Mouse (Mus musculus): Measurements from ENCODE around the gene Qrfp. TPM values are rescaled to one million over a fixed set of nuclear protein-coding genes. Genes with fewer than 3 reads are reported as not detected.

Gene Qrfp
- total RNA-seq, 2 experiments from 2014 or later = not detected

DNA sequence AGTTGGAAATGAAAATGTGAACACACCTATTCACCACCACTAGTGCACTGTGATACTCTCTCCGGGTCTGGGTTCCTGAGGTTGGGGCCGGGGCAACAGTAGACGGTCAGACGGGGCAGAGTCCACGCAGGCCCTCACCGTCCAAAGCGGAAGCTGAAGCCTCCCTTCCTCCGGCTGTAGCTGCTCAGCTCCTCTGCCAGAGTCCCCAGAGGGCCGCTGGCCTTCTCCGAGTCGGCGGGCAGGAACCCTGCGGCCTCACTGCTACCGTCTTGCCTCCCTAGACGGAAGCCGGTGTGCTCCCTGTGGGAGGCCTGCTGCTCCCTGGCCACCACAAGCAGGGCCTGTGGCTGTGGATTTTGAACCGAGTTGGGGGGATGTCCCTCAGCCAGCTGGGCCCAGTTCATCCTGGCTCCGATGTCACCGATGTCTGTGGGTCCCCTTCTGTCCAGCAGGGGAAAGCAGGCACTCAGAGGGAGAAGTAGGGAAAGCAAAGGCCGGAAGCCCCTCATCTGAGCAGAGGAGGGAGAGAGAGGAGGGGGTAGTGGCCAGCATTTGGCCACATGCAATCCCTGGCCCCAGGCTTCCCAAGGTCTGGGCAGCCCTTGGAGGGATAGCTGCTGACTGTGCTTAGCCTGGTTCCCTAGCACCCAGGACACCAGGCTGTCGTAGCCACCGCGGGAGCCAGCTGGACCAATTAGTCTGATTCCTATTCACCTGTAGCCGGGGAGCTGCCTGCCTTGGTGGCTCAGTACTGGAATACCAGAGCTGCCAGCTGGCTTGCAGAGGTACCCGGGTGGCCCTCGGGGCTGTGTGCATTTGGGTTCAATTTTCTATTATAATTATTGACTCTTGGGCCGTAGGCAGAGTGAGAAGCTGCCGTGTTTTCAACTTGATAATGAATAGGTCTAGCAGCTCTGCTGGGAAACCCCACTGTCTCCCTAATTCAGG is 1.7 kb downstream of the Qrfp start:
- no peak overlapping the region for H3K4me3 ChIP-seq
- intact Hi-C loops (cut with DNase I) = no loop called here
- no peak for DNase-seq
- TF ChIP-seq CTCF (IDR thresholded peaks at IDR 0.05) = no peak
- no peak overlapping the region for H3K27ac ChIP-seq

DNA sequence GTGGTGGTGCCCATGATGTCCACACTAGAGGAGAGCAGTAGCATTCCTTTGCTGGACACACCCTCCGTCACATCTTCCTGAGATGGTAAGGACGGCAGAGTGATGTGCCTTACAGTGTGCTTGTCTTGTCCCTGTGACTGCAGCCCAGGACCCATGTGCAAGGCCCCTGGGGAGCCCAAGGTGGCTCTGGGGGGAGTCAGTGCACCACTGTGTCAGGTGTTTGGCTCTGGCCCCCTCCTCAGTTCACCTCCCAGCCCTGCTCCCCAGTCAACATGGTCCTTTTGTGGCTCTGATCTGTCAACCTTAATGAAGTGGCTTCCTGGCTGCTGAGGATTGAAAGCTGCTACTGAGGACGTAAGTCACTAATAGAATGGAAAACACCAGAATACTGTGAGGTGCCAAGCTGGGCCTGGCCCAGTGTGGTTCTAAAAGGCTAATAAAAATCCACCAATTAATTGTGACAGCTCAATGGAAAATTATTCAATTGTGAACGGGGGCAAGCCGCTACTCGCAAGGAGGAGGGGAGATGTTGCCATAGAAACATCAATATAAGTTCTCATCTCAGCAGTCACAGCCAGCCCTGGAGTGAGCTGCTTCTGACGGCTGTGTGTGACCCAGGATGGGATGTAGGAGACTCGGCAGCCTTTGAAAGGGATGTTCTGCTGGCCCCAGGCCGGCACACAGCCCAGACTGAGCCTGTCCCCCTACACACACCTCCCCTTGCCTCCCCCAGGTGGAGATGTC is 3.6 kb downstream of the Qrfp start:
- Histone ChIP-seq H3K4me3 (no peak overlapping the region), H3K27ac (no peak overlapping the region)
- no peak for TF ChIP-seq CTCF (IDR thresholded peaks at IDR 0.05)
- DNase-seq = no peak
- intact Hi-C loops (cut with DNase I) = no loop called here

DNA sequence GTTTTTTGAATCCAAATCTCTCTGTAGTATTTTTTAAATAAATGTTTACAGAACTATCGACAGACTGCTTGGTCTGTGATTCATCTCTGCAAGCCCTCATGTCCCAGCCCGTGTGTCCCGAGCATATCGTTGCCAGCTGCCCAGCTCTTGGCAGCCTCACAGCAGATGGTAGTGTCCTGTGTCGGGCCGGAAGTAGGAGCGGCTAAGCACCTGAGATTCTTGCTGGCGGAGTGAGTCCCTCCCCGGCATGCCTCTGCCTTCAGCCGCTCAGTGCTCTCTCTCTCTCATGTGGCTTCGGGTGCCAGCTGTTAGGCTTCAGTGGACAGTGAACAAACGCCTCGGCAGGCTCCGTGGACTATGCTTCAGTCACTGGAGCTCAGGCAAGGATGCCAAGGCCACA is 6.9 kb downstream of the Qrfp start:
- Histone ChIP-seq H3K27ac (no peak overlapping the region), H3K4me3 (no peak overlapping the region)
- TF ChIP-seq CTCF (IDR thresholded peaks at IDR 0.05) = no peak
- intact Hi-C loops (cut with DNase I) = no loop called here
- DNase-seq = no peak

DNA sequence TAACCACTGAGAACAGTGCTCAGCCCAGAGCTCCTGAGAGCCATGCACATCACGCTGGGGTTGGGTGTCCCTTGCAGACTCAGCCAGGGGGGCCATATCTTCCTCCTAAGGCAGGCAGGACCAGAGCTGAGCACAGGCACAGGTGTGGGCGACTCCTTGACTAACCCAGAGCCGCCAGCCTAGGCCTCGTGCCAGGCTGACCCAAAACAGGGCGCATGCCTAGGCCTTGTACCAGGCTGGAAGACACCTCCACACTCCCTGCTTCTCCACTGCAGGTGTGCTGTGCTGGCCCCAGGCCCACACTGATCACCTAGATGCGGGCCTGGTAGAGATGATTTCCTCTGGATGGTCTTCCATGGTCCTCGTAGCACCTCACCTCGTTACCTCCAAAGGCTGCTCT is 7.6 kb downstream of the Qrfp start:
- no peak overlapping the region for H3K27ac ChIP-seq
- H3K4me3 ChIP-seq = no peak overlapping the region
- intact Hi-C loops (cut with DNase I) = no loop called here
- no peak for DNase-seq
- no peak for TF ChIP-seq CTCF (IDR thresholded peaks at IDR 0.05)

DNA sequence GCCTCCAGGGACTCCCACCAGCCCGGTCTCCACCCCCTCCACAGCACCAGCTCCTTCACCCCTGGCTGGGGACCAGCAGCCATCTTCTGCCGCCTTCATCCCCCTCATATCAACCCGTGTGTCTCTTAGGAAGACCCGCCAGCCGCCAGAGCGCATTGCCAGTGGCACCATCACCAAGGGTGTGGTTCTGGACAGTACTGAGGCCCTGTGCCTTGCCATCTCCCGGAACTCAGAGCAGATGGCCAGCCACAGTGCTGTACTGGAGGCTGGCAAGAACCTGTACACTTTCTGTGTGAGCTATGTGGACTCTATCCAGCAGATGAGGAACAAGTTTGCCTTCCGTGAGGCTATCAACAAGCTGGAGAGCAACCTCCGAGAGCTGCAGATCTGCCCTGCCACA is 9.0 kb downstream of the Qrfp start:
- peak; percentile 48 for DNase-seq
- intact Hi-C loops (cut with DNase I) = no loop called here

DNA sequence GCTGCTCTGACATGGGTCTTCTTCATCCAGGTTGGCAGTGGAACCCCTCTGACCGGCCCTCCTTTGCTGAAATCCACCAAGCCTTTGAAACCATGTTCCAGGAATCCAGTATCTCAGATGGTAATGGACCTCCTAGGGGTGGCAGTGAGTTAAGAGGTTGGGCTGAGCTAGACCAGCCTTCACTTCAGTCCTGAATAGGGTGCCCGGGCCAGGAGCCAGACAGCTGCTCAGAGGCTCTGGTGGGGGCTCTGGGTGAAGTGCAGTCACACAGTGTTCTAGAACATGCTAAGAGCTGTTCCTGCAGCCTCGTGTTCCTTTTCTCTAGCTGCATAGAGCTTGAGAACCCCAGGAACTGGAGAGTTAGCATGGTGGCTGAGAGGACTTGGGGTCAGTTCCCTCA is 13.4 kb downstream of the Qrfp start:
- Histone ChIP-seq H3K27ac (no peak overlapping the region), H3K4me3 (no peak overlapping the region)
- TF ChIP-seq CTCF (IDR thresholded peaks at IDR 0.05) = no peak
- intact Hi-C loops (cut with DNase I) = no loop called here
- peak; percentile 63 for DNase-seq

More for the DNA sequence above, 9.0 kb downstream of the Qrfp start:
- Histone ChIP-seq H3K27ac (no peak overlapping the region), H3K4me3 (no peak overlapping the region)
- no peak for TF ChIP-seq CTCF (IDR thresholded peaks at IDR 0.05)

DNA sequence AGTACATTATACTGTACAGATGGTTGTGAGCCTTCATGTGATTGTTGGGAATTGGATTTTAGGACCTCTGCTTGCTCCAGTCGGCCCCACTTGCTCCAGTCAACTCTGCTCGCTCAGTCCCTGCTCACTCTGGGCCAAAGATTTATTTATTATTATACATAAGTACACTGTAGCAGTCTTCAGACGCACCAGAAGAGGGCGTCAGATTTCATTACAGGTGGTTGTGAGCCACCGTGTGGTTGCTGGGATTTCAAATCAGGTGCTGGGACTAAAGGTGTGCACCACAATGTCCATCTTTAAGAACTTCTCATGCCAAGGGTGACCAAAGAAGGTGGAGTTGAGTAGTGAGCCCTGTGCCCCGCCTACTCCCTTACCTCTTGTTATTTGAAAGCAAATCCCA is 17.8 kb downstream of the Qrfp start:
- no peak overlapping the region for H3K4me3 ChIP-seq
- H3K27ac ChIP-seq = no peak overlapping the region
- no peak for DNase-seq
- TF ChIP-seq CTCF (IDR thresholded peaks at IDR 0.05) = peak; percentile 35
- intact Hi-C loops (cut with DNase I) = no loop called here

DNA sequence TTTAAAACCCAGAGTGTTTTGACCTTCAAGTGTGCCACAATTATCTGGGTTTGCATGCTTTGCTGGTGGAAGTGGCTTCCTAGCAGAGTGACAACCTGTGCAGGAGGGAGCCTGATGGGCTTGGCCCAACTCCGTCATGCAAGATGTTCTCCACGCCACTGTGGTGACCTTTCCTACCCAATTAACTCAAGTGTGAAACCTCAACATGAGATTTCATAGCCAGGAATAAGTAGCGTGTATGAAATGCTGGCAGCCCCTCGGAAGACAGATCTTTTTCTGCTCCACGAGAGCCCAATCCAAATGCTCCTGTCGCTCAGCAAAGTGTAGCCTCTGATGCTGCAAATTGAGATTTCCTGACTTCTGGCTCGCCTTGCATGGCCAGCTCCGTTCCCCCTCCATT is 19.1 kb downstream of the Qrfp start:
- Histone ChIP-seq H3K27ac (peak overlapping the region; percentile 41), H3K4me3 (no peak overlapping the region)
- no peak for TF ChIP-seq CTCF (IDR thresholded peaks at IDR 0.05)
- DNase-seq = no peak
- intact Hi-C loops (cut with DNase I) = no loop called here

DNA sequence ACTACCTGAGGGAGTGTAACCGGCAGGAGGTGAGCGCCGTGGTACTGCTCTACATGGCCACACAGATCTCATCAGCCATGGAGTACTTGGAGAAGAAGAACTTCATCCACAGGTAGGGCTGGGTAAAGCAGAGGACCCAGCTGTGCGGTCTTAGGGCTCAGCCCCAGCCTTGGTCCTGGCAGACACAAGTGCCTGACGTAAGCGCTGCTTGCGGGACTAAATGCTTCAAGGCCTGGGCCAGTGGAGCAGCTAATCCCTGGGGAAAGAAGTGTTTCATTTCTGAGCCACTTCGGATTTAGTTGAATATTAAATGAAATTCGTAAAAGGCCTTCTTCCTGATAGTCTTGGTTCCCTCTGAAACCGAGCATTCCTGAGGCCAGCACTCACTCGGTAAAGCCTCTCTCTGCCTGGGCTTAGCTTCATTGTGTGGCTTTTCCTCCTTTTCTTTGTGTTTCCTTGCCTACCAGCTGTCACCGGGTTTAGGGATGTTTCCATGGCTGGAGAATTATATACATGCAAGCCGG is 19.6 kb downstream of the Qrfp start:
- intact Hi-C loops (cut with DNase I) = no loop called here
- Histone ChIP-seq H3K27ac (peak overlapping the region; percentile 41), H3K4me3 (no peak overlapping the region)
- DNase-seq = no peak
- TF ChIP-seq CTCF (IDR thresholded peaks at IDR 0.05) = no peak

DNA sequence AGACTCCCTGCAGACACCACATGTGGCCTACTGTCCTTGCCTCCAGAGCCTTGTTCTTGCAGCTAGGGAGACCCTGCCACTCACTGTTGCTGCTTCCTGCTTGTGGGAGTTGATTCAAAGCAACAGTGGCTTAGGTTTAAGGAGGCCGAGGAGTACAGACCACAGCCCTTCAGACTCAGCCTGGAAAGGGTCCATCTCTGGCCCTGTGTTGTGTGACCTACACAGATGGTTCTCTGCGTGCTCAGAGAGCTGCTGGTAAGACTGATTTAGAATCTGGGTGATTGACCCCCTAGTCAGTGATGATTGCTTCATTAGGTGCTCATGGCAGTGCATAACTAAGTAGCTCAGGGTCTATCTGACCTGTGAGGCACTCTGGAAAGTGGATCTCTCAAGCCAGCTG is 21.2 kb downstream of the Qrfp start:
- DNase-seq = no peak
- H3K27ac ChIP-seq = peak overlapping the region; percentile 53
- H3K4me3 ChIP-seq = no peak overlapping the region
- intact Hi-C loops (cut with DNase I) = no loop called here
- TF ChIP-seq CTCF (IDR thresholded peaks at IDR 0.05) = no peak

DNA sequence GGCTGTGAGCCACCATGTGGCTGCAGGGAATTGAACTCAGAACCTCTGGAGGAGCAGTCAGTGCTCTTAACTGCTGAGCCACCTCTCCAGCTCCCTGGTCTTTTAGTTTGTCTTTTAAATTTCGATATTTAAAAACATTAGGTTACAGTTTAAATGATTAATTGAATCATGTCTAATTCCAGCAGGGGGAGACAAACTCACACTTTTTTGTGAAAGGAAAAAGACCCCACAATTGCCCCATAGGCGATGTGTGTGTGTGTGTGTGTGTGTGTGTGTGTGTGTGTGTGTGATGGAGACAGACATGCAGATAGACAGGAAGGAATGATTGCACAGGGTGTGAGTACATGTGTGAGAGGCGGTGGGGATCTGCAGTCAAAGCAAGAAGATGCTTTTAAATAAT is 22.2 kb downstream of the Qrfp start:
- H3K4me3 ChIP-seq = no peak overlapping the region
- no peak overlapping the region for H3K27ac ChIP-seq
- intact Hi-C loops (cut with DNase I) = no loop called here
- DNase-seq = no peak
- peak; percentile 28 for TF ChIP-seq CTCF (IDR thresholded peaks at IDR 0.05)

DNA sequence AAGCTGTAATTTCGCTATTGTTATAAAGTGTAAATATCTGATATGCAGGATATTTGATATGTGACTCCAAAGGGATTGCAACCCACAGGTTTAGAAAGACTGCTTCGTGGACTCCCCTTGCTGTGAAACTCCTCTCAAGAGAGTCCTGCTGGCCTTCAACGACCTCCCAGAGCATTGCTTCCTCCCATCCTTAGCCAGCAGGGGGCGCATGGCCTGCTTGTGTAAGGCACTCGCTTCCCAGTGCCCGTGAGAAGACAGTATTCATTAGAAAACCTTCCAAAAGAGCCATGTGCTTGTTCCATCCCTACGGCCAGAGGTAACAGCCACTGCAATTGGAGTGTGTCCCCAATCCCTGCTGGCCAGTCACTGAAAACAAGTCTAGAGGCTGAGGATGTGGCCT is 23.4 kb downstream of the Qrfp start:
- intact Hi-C loops (cut with DNase I) = no loop called here
- H3K27ac ChIP-seq = 0 out of 2 replicates have a peak overlapping the region, but pooled peaks have one; percentile 24
- TF ChIP-seq CTCF (IDR thresholded peaks at IDR 0.05) = peak; percentile 96
- peak; percentile 87 for DNase-seq
- no peak overlapping the region for H3K4me3 ChIP-seq

DNA sequence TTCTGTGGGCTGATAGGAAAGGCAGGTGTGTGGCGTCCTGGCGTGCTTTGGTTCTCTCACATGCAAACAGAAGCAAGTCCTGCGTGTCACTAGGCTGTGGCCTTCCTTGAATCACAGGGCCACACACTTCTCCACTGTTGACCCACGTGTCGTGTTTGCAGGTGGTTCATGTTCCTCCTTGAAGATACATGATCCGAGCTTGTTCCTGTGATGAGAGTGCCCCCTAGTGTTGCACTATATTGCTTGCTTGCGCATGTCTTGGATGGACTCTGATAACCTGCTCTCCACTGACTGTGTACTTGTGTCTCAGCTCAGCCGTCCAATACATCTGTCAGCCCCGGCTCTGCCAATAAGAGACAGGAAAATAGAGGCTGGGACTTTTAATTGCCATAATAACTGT is 25.3 kb downstream of the Qrfp start:
- H3K27ac ChIP-seq = peak overlapping the region; percentile 74
- no peak overlapping the region for H3K4me3 ChIP-seq
- peak; percentile 82 for DNase-seq
- peak; percentile 90 for TF ChIP-seq CTCF (IDR thresholded peaks at IDR 0.05)
- intact Hi-C loops (cut with DNase I) = loop anchor here (1.0 to 2.0 kb wide), 2 partner anchors 64 to 101 kb away; no protein-coding TSS in a partner anchor
